Mouse (Mus musculus) lung, adult 2 months (tissue): ENCODE measurements around the gene Ppil6. TPM values are rescaled to one million over a fixed set of nuclear protein-coding genes. Genes with fewer than 3 reads are reported as not detected.
A peak's percentile ranks its signal among the peaks of the same experiment; 100 is the strongest.

Experiments used
- DNase-seq: peaks from one replicate; pipeline ENCODE4 v3.0.0; 2022
- H3K4me1 ChIP-seq: fragments of 200-500 bp; 2 replicates; pipeline ENCODE4 v1.6.1; 2011; ENCODE audit warnings: low read length; ENCODE audit not compliant: control insufficient read depth, insufficient read depth
- H3K4me3 ChIP-seq: fragments of 200-500 bp; replicated peaks from 2 replicates; pipeline ENCODE3; 2011; ENCODE audit warnings: low read depth, mild to moderate bottlenecking, control low read depth, low read length; ENCODE audit errors: extremely low read depth
- CTCF ChIP-seq: fragments of 200-500 bp; IDR thresholded peaks from 2 replicates; pipeline ENCODE4 v1.5.1; 2011; ENCODE audit warnings: mild to moderate bottlenecking, low read length, control low read depth; ENCODE audit not compliant: insufficient read depth
- POLR2A ChIP-seq: fragments of 200-500 bp; IDR thresholded peaks from 2 replicates; pipeline ENCODE4 v1.6.1; 2011; ENCODE audit warnings: low read depth, mild to moderate bottlenecking, control low read depth, low read length, borderline replicate concordance; ENCODE audit errors: extremely low read depth
- WGBS: fragments of 180-500 bp; shearing (Covaris S2); methylation state at CpG from one replicate; pipeline ENCODE4 v1.1.7; 2018; 5-methylcytosine and 5-hydroxymethylcytosine counted together
- polyA plus RNA-seq: library from polyadenylated mRNA; depleted of rRNA; stranded (reverse); fragments of >200 nt; gene quantifications from 2 replicates; pipeline ENCODE4 v1.2.3, GENCODE M21; 2012

Ppil6 gene
- polyA plus RNA-seq, 1 experiment = 4.2 TPM

GRCm38 (mm10) chr10:41461057-41461722 lies 29.0 kb upstream of the Ppil6 start:
- Histone ChIP-seq H3K4me1 (no peaks in the 10 kb centered on the region), H3K4me3 (no peak overlapping the region)
- WGBS = 86% methylated on average over 3 of the region's 3 CpGs
- DNase-seq = no peak
- TF ChIP-seq POLR2A (no peak), CTCF (no peak)

GRCm38 (mm10) chr10:41464401-41464955 lies 25.8 kb upstream of the Ppil6 start:
- Histone ChIP-seq H3K4me3 (no peak overlapping the region), H3K4me1 (no peaks in the 10 kb centered on the region)
- 69% methylated on average over 15 of the region's 15 CpGs for WGBS
- no peak for DNase-seq
- TF ChIP-seq POLR2A = no peak
- no peak for TF ChIP-seq CTCF

- Histone ChIP-seq H3K4me1 (no peaks in the 10 kb centered on the region), H3K4me3 (no peak overlapping the region)
- no peak for DNase-seq
- 74% methylated on average over 6 of the region's 6 CpGs for WGBS
- TF ChIP-seq CTCF = no peak
- no peak for TF ChIP-seq POLR2A
Observed at GRCm38 (mm10) chr10:41467325-41467724, 22.9 kb upstream of the Ppil6 start.

- WGBS = 80% methylated on average over 3 of the region's 3 CpGs
- H3K4me3 ChIP-seq = no peak overlapping the region
- H3K4me1 ChIP-seq = peaks cover 3% of the 10 kb centered on the region
- DNase-seq = no peak
- no peak for TF ChIP-seq POLR2A
- TF ChIP-seq CTCF = no peak
Observed at GRCm38 (mm10) chr10:41470693-41471092, 19.5 kb upstream of the Ppil6 start.

- Histone ChIP-seq H3K4me1 (peaks cover 8% of the 10 kb centered on the region), H3K4me3 (no peak overlapping the region)
- TF ChIP-seq CTCF (no peak), POLR2A (no peak)
- no peak for DNase-seq
Observed at GRCm38 (mm10) chr10:41472534-41472933, 17.7 kb upstream of the Ppil6 start.

GRCm38 (mm10) chr10:41472962-41473481 lies 17.2 kb upstream of the Ppil6 start:
- WGBS = 69% methylated on average over 5 of the region's 5 CpGs
- DNase-seq = no peak
- no peak for TF ChIP-seq POLR2A
- no peak for TF ChIP-seq CTCF

GRCm38 (mm10) chr10:41473782-41474468 lies 16.3 kb upstream of the Ppil6 start:
- Histone ChIP-seq H3K4me1 (peaks cover 10% of the 10 kb centered on the region), H3K4me3 (no peak overlapping the region)
- TF ChIP-seq POLR2A (no peak), CTCF (no peak)
- no peak for DNase-seq
- WGBS = 61% methylated on average over 6 of the region's 6 CpGs

More at GRCm38 (mm10) chr10:41472962-41473481, 17.2 kb upstream of the Ppil6 start:
- peaks cover 9% of the 10 kb centered on the region for H3K4me1 ChIP-seq
- H3K4me3 ChIP-seq = no peak overlapping the region

GRCm38 (mm10) chr10:41474981-41475391 lies 15.3 kb upstream of the Ppil6 start:
- 28% methylated on average over 1 of the region's 1 CpGs for WGBS
- Histone ChIP-seq H3K4me1 (peaks cover 10% of the 10 kb centered on the region), H3K4me3 (no peak overlapping the region)
- DNase-seq = peak; percentile 38
- no peak for TF ChIP-seq POLR2A
- no peak for TF ChIP-seq CTCF

GRCm38 (mm10) chr10:41476171-41477017 lies 13.8 kb upstream of the Ppil6 start, which contains the start of gene Mical1:
TSS of gene Mical1 (plus strand) at chr10:41476314.
- under 1% methylated on average over 35 of the region's 35 CpGs for WGBS
- TF ChIP-seq POLR2A = peak; percentile 71; the same call in 1 of the 2 replicates
- no peak for TF ChIP-seq CTCF
- peak within 1 kb of the TSS; percentile 76 for H3K4me3 ChIP-seq
- peaks cover 10% of the 10 kb centered on the region for H3K4me1 ChIP-seq
- DNase-seq = peak; percentile 77
